Mouse (Mus musculus): ENCODE data around the gene Tmcc3.
"Not testable (repeated sequence)": the region's sequence is repeated elsewhere in the genome, so short reads cannot be mapped to it uniquely, and the experiment has no call there.

Tmcc3 gene

GRCm38 (mm10) chr10:94514506-94515178 lies 202.9 kb downstream of the Tmcc3 start:
- peak; percentile 54 to 63 for DNase-seq (ENCODE audit: low spot score in 2 of 2)

- DNase-seq (ENCODE audit: low spot score in 2 of 2) = peak; percentile 52 to 55
Observed at GRCm38 (mm10) chr10:94515179-94515545, 203.4 kb downstream of the Tmcc3 start.

- no peak for DNase-seq (ENCODE audit: low spot score in 2 of 2)
Observed at GRCm38 (mm10) chr10:94515583-94515982, 203.8 kb downstream of the Tmcc3 start.

DNA sequence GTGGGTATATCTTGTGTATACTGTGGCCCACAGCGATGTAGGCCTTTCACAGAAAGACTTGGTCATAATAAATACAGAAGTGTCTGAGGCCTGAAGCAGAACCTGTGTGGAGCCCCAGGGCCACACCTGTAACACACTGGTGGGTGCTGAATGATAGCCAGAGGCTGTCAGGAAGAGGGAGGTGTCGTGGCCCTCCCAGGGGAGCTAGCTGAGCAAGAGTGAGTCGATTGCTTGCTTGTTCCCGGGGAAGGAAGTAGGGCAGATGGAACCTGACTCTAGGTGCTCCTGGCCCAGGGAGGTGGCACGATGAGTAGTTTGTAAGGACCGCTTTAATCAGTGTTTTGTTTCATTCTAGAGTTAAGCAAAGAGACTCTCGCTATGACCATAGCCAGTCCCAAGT lies 208.1 kb downstream of the Tmcc3 start:
- DNase-seq (ENCODE audit: low spot score in 2 of 2) = no peak

DNA sequence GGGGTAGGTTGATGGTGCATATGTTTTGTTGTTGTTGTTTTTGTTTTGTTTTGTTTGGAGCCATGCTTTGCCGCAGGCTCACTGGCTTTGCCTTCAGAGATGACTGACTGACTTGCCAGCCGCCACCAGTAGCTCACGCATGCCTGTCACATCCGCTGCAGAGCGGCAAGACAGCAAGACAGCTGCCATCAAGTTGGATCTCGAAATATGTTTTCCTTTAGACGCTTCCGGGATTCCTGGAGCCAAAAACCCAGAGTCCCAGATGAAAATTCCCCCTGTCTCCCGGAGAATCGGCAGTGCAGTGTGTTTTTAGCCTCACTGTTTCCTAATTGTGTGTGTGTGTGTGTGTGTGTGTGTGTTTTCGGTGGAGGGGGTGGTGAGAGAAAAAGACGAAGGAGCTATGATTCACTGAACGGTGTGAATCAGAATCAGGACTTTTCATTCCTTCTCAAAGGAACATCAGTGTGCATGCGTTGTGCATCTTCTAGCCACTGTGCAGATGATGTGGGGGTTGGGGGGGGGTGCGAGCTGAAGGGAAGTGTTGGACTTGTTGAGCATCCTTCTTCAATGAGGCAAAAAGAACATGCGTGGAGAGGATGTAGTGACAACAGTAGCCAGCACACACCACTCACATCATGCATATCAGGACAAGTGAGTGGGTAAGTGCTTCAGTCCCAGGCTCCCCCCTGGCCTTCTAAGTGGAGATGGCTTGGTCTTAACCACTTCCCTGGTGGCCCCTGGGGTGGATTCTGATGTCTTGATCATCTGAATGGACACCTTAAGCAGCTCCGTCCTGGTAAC lies 208.8 kb downstream of the Tmcc3 start:
- peak; percentile 51 to 52 for DNase-seq (ENCODE audit: low spot score in 2 of 2)

DNA sequence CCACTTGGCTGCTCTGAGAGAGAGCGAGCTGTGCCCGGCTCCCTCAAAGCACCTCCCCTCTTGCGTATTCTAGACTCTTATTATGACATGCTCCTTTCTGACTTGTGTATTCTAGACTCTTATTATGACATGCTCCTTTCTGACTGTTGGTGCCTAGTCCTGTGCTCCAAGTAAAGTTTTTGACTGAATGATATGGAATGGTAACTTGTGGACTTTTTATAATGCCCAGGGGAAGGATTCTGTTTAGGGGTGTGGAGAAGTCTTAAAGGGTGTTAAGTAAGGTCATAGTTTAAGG lies 209.3 kb downstream of the Tmcc3 start:
- DNase-seq (ENCODE audit: low spot score in 2 of 2) = no peak

- no peak for DNase-seq (ENCODE audit: low spot score in 2 of 2)
Observed at GRCm38 (mm10) chr10:94521776-94522175, 210.0 kb downstream of the Tmcc3 start.

DNA sequence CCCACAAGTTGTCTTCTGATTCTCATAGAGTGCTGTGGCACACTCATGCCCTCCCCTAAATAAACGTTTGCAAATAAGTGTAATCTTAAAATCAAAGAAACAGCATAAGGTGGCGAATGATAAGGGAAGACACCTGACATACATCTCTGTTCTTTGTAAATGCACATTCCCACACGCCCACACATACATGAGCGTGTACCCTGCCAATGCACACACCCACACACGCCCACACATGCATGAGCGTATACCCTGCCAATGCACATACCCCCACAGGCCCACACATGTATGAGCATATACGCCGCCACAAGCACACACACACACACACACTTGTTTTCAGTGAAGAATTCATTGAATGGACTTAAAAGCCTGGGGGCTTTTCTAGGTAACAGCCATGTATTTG lies 211.5 kb downstream of the Tmcc3 start:
- DNase-seq (ENCODE audit: low spot score in 2 of 2) = peak in 1 of 2 experiments; percentile 57

- peak; percentile 78 to 83 for DNase-seq (ENCODE audit: low spot score in 2 of 2)
Observed at GRCm38 (mm10) chr10:94523711-94524156, 212.0 kb downstream of the Tmcc3 start.

DNA sequence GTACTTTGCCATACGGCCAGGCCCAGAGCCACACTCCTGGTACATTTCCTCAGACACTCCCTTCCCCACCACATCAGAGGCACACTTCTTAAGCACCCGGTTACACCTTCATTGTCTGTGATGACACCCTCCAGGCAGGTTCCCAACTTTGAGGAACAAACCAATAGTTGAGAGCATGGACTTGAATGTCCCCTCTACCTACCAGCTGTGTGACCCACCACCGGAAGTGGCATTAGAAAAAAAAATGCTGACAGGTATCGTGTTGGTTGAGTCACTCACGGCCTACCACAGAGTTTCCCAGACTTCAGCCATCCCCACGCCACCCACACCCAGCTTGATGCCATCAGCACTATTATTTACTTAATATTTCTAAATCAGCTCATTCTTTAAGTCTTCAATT lies 213.2 kb downstream of the Tmcc3 start:
- DNase-seq (ENCODE audit: low spot score in 2 of 2) = no peak

- no peak for DNase-seq (ENCODE audit: low spot score in 2 of 2)
Observed at GRCm38 (mm10) chr10:94525784-94526183, 214.0 kb downstream of the Tmcc3 start.

GRCm38 (mm10) chr10:94526834-94527233 lies 215.1 kb downstream of the Tmcc3 start:
- DNase-seq (ENCODE audit: low spot score in 2 of 2) = no peak

GRCm38 (mm10) chr10:94527248-94527647 lies 215.5 kb downstream of the Tmcc3 start:
- DNase-seq (ENCODE audit: low spot score in 2 of 2) = no peak

DNA sequence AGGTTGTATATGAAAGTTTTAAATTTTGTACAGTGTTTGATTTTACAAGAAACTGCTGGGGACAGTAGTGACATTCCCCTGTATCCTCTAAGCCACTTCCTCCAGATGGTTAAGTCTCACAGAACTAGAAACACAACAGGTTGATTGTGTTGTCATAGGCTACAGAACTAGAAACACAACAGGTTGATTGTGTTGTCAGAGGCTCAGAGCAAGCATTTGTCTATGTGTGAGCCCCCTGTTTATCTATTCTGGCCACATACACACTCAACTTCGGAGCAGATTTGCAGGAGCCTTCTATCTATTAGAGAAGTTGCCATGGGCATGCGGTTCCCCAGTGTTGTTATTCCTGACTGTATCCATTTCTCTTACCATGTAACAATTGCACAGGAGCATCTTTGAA lies 218.3 kb downstream of the Tmcc3 start:
- no peak for DNase-seq (ENCODE audit: low spot score in 2 of 2)

GRCm38 (mm10) chr10:94531482-94531881 lies 219.7 kb downstream of the Tmcc3 start:
- DNase-seq (ENCODE audit: low spot score in 2 of 2) = no peak

GRCm38 (mm10) chr10:94533081-94533724 lies 221.5 kb downstream of the Tmcc3 start:
- DNase-seq (ENCODE audit: low spot score in 2 of 2) = no peak

DNA sequence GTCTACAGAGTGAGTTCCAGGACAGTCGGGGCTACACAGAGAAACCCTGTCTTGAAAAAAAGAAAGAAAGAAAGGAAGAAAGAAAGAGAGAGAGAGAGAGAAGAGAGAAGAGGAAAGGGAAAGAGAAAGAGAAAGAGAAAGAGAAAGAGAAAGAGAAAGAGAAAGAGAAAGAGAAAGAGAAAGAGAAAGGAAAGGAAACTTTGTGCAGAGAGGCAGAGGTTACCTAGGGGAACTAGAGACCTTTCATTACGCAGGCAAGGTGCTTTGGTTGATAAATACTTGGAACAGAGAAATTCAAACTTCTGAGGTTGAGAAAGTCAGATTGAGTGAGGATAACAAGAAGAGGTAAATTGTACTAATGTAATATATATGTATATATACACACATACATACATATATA lies 226.9 kb downstream of the Tmcc3 start:
- not testable (repeated sequence) for DNase-seq (ENCODE audit: low spot score in 2 of 2)

- DNase-seq (ENCODE audit: low spot score in 2 of 2) = no peak
Observed at GRCm38 (mm10) chr10:94540241-94540640, 228.5 kb downstream of the Tmcc3 start.

DNA sequence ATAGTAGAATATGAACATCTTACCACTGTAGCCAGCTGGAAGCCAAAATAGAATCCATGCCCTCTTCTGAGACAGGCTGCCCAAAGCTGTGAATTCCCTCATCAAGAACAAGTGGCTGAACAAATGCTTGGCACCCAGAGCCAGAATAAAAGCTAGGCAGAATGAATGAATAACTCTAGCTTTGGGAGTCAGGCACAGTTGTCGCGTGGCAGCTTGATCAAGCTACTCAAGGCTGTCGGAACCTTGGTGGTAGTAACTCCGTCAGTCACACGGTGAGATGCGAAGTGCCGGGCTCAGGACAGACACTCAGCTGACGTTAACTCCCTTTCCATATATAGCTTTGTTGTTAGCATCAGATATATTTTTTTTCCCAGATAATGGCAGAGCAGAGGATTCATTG lies 232.2 kb downstream of the Tmcc3 start:
- DNase-seq (ENCODE audit: low spot score in 2 of 2) = no peak

GRCm38 (mm10) chr10:94544803-94545202 lies 233.1 kb downstream of the Tmcc3 start:
- no peak for DNase-seq (ENCODE audit: low spot score in 2 of 2)

DNA sequence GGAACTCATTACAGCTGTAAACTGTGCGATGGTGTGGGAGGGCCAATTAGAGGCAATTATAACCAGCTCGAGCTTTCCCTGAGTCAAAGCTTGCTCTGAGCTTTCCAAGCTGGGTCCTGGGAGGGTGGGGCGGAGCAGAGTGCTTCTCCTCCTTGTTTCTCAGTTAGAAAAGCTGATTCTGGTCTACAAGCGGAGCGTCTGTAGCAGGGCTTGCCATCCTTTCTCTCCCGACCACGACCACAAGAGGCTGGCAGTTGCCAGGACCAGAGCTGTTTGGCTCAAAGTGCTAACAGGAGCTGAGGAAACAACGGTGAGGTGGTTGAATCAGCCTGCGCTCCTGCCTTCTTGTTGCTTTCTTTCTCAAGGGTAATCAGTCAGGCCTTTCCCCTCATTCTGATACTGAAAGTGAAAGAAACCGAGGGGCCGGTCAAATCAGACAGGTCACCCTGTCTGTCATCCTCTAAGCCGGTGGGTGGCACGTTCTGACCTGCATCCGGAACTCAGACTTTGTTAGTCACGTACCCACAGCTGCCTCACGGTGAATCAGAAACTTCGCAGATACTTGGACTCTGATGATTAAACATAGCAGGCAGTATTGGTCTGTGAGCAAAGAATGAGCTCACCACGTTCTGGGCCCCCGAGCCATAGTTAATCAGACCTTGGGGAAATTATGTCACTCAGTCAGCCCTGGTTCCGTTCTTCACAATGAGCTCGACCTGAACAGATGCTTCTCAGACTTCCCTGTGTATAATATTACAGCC lies 233.7 kb downstream of the Tmcc3 start:
- DNase-seq (ENCODE audit: low spot score in 2 of 2) = peak; percentile 67 to 73

- DNase-seq (ENCODE audit: low spot score in 2 of 2) = no peak
Observed at GRCm38 (mm10) chr10:94546617-94547016, 234.9 kb downstream of the Tmcc3 start.
